Mouse (Mus musculus): ENCODE measurements around the gene Fam136a.
"Not testable (repeated sequence)": the region's sequence is repeated elsewhere in the genome, so short reads cannot be mapped to it uniquely, and the experiment has no call there.

DNA sequence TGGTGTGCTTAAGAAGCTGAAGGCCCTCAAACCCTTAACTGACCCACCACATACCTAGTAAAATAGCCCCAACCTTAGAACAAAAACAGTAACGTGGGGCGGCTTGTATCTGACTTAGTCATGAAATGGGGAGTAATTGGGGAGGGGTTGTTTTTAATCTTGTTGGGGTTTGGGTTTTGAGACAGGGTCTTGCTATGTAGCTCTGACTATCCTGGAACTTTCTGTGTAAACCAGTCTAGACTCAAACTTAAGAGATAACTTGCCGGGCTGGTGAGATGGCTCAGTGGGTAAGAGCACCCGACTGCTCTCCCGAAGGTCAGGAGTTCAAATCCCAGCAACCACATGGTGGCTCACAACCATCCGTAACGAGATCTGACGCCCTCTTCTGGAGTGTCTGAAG is 14.7 kb downstream of the Fam136a start:
- not testable (repeated sequence) for TF ChIP-seq GATA1, TAL1 (IDR thresholded peaks at IDR 0.05; ENCODE audit: low read length)
